Mouse (Mus musculus) lung, postnatal 0 days (tissue): Measurements from ENCODE around the gene Apod.

Source experiments
- CTCF ChIP-seq: IDR thresholded peaks from 2 replicates; pipeline ENCODE4 v1.5.1; 2016; ENCODE audit warnings: antibody characterized with exemption, mild to moderate bottlenecking
- EP300 ChIP-seq: IDR thresholded peaks from 2 replicates; pipeline ENCODE4 v1.6.1; 2016; ENCODE audit warnings: antibody characterized with exemption, mild to moderate bottlenecking, control low read depth

DNA sequence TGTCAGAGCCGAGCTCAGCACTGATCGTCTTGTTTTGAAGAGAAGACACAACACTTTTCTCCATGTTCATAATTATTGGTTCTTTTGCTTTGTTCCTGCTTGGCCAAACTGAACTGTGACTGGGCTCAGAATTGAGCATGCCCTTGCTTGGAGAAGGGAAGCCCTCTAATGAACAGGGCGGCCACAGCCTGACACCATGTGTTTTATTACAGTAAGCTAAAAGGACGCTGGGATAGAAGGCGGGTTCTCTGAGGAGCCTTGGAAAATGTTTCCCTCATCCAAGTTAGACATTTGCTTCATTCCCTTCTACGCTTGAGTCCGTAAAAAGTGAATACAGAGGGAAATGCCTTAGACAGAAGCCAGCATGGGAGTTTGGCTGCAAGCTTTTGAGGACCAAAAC lies 37.6 kb downstream of the Apod start:
- TF ChIP-seq CTCF = no peak
- no peak for TF ChIP-seq EP300
